Mouse (Mus musculus) adrenal gland, postnatal 4 days (tissue): Measurements from ENCODE around the gene Glb1l. TPM values are rescaled to one million over a fixed set of nuclear protein-coding genes. Genes with fewer than 3 reads are reported as not detected.

ENCODE experiments used
- DNase-seq, 2 experiments: peaks; one replicate each; pipeline ENCODE4 v3.0.0; 2021 to 2022; ENCODE audit warnings: low spot score in 2 of 2, mixed read lengths in 2 of 2
- total RNA-seq, 2 experiments: library from RNA; stranded (reverse); gene quantifications; 2 replicates each; pipeline ENCODE4 v1.2.3; 2021

The Glb1l gene
- total RNA-seq, 2 experiments from 2014 or later: 45.2 to 67.4 TPM

- DNase-seq: no peak
Measured at GRCm38 (mm10) chr1:75208967-75209678, 1.5 kb downstream of the Glb1l start.

- DNase-seq: no peak
Measured at GRCm38 (mm10) chr1:75201236-75201635, 9.4 kb downstream of the Glb1l start.

GRCm38 (mm10) chr1:75192452-75192851 is 18.2 kb downstream of the Glb1l start:
- no peak for DNase-seq

- peak; percentile 65 to 93 for DNase-seq
Measured at GRCm38 (mm10) chr1:75191622-75192402, 18.8 kb downstream of the Glb1l start, which contains the start of the genes Ankzf1 and Atg9a. TSS of gene Ankzf1 (plus strand) at chr1:75192151. TSS of gene Atg9a (minus strand) at chr1:75192196.

- no peak for DNase-seq
Measured at GRCm38 (mm10) chr1:75191258-75191621, 19.4 kb downstream of the Glb1l start.

GRCm38 (mm10) chr1:75190577-75190976 is 20.0 kb downstream of the Glb1l start:
- no peak for DNase-seq

- no peak for DNase-seq
Measured at GRCm38 (mm10) chr1:75187914-75188483, 22.6 kb downstream of the Glb1l start.

- DNase-seq: no peak
Measured at GRCm38 (mm10) chr1:75187126-75187525, 23.5 kb downstream of the Glb1l start.

- DNase-seq: no peak
Measured at GRCm38 (mm10) chr1:75185495-75185894, 25.1 kb downstream of the Glb1l start.

- no peak for DNase-seq
Measured at GRCm38 (mm10) chr1:75182160-75182559, 28.5 kb downstream of the Glb1l start.

- no peak for DNase-seq
Measured at GRCm38 (mm10) chr1:75181377-75181870, 29.2 kb downstream of the Glb1l start.

GRCm38 (mm10) chr1:75180741-75181140 is 29.9 kb downstream of the Glb1l start:
- no peak for DNase-seq

GRCm38 (mm10) chr1:75180105-75180590 is 30.5 kb downstream of the Glb1l start, which contains the start of gene Abcb6:
TSS of gene Abcb6 (minus strand) at chr1:75180392.
- DNase-seq: peak; percentile 52 to 80

GRCm38 (mm10) chr1:75179334-75180104 is 31.1 kb downstream of the Glb1l start:
- DNase-seq: no peak

GRCm38 (mm10) chr1:75168472-75169464 is 41.8 kb downstream of the Glb1l start, which contains the start of gene Zfand2b:
TSS of gene Zfand2b (plus strand) at chr1:75168646.
- DNase-seq: peak; percentile 85 to 95

GRCm38 (mm10) chr1:75168093-75168471 is 42.5 kb downstream of the Glb1l start:
- DNase-seq: no peak

- DNase-seq: no peak
Measured at GRCm38 (mm10) chr1:75160256-75160617, 50.4 kb downstream of the Glb1l start.

GRCm38 (mm10) chr1:75159540-75160255 is 50.9 kb downstream of the Glb1l start:
- DNase-seq: no peak

- DNase-seq: no peak
Measured at GRCm38 (mm10) chr1:75158990-75159389, 51.6 kb downstream of the Glb1l start.
